ENCODE assay signal across 16 mouse cellular contexts in genomic region chr10:115284170-115284569, GRCm38 (mm10).
"Had no signal": no experiment of that assay in that cellular context is flagged by ENCODE, and none has a peak within 500 bp of the region (broad histone marks: within the 10 kb centered on the region; RNA-seq: fewer than 3 reads in every experiment).

No protein-coding gene starts in this region.

- DNase-seq: lung, adult 18-20 months; lung, embryonic 14.5 days; lung, postnatal 10 days; lung, postnatal 4 days; midbrain, embryonic 14.5 days; right cerebral cortex, postnatal 14 days; thymus, adult 18-20 months; thymus, postnatal 14 days; thymus, postnatal 36 days had no signal

- H3K9ac ChIP-seq: liver, embryonic 14.5 days; lung, embryonic 14.5 days; midbrain, embryonic 12.5 days; neural tube, embryonic 13.5 days; neural tube, embryonic 15.5 days; stomach, embryonic 15.5 days had no signal

- H3K4me1 ChIP-seq: midbrain, embryonic 10.5 days; midbrain, embryonic 12.5 days; neural tube, embryonic 13.5 days; neural tube, embryonic 15.5 days; stomach, embryonic 15.5 days had no signal

- H3K4me2 ChIP-seq: lung, embryonic 14.5 days; midbrain, embryonic 12.5 days; neural tube, embryonic 13.5 days; neural tube, embryonic 15.5 days; stomach, embryonic 15.5 days had no signal

- H3K4me3 ChIP-seq: midbrain, embryonic 10.5 days; midbrain, embryonic 12.5 days; neural tube, embryonic 13.5 days; neural tube, embryonic 15.5 days; stomach, embryonic 15.5 days had no signal

- H3K27me3 ChIP-seq: midbrain, embryonic 12.5 days; neural tube, embryonic 13.5 days; neural tube, embryonic 15.5 days; stomach, embryonic 15.5 days had no signal

- ATAC-seq: midbrain, embryonic 16.5 days had no signal

- H3K27ac ChIP-seq: liver, embryonic 14.5 days; midbrain, embryonic 10.5 days; midbrain, embryonic 12.5 days; neural tube, embryonic 13.5 days; neural tube, embryonic 15.5 days; stomach, embryonic 15.5 days had no signal

- H3K9me3 ChIP-seq: midbrain, embryonic 12.5 days; neural tube, embryonic 13.5 days; neural tube, embryonic 15.5 days; stomach, embryonic 15.5 days had no signal
